In the genomic region with DNA sequence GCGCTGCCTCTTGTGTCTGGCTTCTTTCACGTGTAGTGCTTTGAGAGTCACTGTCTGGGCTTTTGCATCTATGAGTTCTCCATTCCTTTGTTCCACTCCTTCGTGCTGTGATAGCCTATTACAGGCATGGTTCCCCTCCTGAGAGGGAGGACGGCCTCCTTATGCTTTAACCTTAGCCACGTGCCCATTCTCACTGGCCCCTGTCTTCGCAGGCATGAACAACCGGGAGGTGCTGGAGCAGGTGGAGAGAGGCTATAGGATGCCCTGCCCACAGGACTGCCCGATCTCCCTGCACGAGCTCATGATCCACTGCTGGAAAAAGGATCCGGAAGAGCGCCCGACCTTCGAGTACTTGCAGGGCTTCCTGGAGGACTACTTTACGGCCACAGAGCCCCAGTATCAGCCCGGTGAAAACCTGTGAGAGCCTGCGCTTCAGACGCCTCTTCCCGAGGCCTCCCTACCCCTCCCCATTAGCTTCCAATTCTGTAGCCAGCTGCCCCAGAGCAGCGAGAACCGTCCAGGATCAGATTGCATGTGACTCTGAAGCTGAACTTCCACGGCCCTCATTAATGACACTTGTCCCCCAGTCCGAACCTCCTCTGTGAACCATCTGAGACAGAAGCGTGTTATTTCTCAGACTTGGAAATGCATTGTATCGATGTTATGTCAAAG, we compare ENCODE assay signal across 11 mouse cellular contexts. TPM values are rescaled to one million over a fixed set of nuclear protein-coding genes. Genes with fewer than 3 reads are reported as not detected.
A peak's percentile ranks its signal among the peaks of the same experiment; 100 is the strongest.
DNase-seq lines count a peak whose midpoint lies in the region; ATAC-seq lines count a peak whose summit lies in the region.
"Had no signal": no experiment of that assay in that cellular context is flagged by ENCODE, and none has a peak within 500 bp of the region (broad histone marks: within the 10 kb centered on the region; RNA-seq: fewer than 3 reads in every experiment).

No protein-coding gene starts in this region.

- H3K4me3 ChIP-seq in heart, embryonic 13.5 days = no peak overlapping the region
- H3K4me3 ChIP-seq in embryonic facial prominence, embryonic 10.5 days = no peak overlapping the region
- no peak overlapping the region for H3K4me3 ChIP-seq in hindbrain, embryonic 12.5 days
- H3K4me3 ChIP-seq in midbrain, embryonic 14.5 days (replicated peaks; ENCODE audit: low read depth, low read length) = no peak overlapping the region

- H3K36me3 ChIP-seq in heart, embryonic 13.5 days = 0 out of 2 replicates have a peak, but pooled peaks cover 15% of the 10 kb centered on the region
- H3K36me3 ChIP-seq in embryonic facial prominence, embryonic 10.5 days (replicated peaks) = peaks cover 2% of the 10 kb centered on the region; the same call in 1 of the 2 replicates
- H3K36me3 ChIP-seq in hindbrain, embryonic 12.5 days = peaks cover 20% of the 10 kb centered on the region; the same call in 1 of the 2 replicates
- peaks cover 29% of the 10 kb centered on the region for H3K36me3 ChIP-seq in midbrain, embryonic 14.5 days (ENCODE audit: control insufficient read depth, insufficient read depth, low read length)

- H3K4me2 ChIP-seq in heart, embryonic 13.5 days = peak overlapping the region; percentile 42
- no peak overlapping the region for H3K4me2 ChIP-seq in hindbrain, embryonic 12.5 days (replicated peaks)
- no peak overlapping the region for H3K4me2 ChIP-seq in midbrain, embryonic 14.5 days (ENCODE audit: low read length)

- 40% methylated on average over 24 of the region's 24 CpGs for WGBS in heart, embryonic 13.5 days
- 43% methylated on average over 24 of the region's 24 CpGs for WGBS in embryonic facial prominence, embryonic 10.5 days
- WGBS in hindbrain, embryonic 12.5 days = 43% methylated on average over 24 of the region's 24 CpGs
- WGBS in midbrain, embryonic 14.5 days = 35% methylated on average over 24 of the region's 24 CpGs

- no peaks in the 10 kb centered on the region for H3K27me3 ChIP-seq in heart, embryonic 13.5 days (replicated peaks)
- no peaks in the 10 kb centered on the region for H3K27me3 ChIP-seq in embryonic facial prominence, embryonic 10.5 days (replicated peaks; ENCODE audit: low read depth, poor library complexity, severe bottlenecking)
- H3K27me3 ChIP-seq in hindbrain, embryonic 12.5 days = no peaks in the 10 kb centered on the region
- H3K27me3 ChIP-seq in midbrain, embryonic 14.5 days (ENCODE audit: control insufficient read depth, insufficient read depth, low read length) = no peaks in the 10 kb centered on the region

- peak overlapping the region; percentile 64 for H3K9ac ChIP-seq in heart, embryonic 13.5 days
- no peak overlapping the region for H3K9ac ChIP-seq in hindbrain, embryonic 12.5 days
- no peak overlapping the region; the same call in 1 of the 2 replicates for H3K9ac ChIP-seq in midbrain, embryonic 14.5 days (replicated peaks; ENCODE audit: low read length)

- no peak for DNase-seq in heart, postnatal 14 days
- DNase-seq in embryonic facial prominence, embryonic 10.5 days (ENCODE audit: low spot score) = peak; percentile 51
- DNase-seq in midbrain, embryonic 14.5 days = no peak
- DNase-seq in left cerebral cortex, postnatal 4 days = no peak
- DNase-seq in thymus, postnatal 0 days (ENCODE audit: low spot score) = no peak
- no peak for DNase-seq in cerebellum, adult 9-11 months
- DNase-seq: cerebellum, postnatal 14 days; gastrocnemius, postnatal 36 days; lung, postnatal 14 days had no signal

- no peak for ATAC-seq in heart, embryonic 13.5 days (ENCODE audit: extremely low read depth, insufficient number of reproducible peaks, low FRiP score, low TSS enrichment)
- peak; percentile 35; the same call in 1 of the 2 replicates for ATAC-seq in hindbrain, embryonic 12.5 days (ENCODE audit: low FRiP score)
- no peak for ATAC-seq in midbrain, embryonic 14.5 days (ENCODE audit: low FRiP score, low TSS enrichment)

- H3K9me3 ChIP-seq in heart, embryonic 13.5 days = no peaks in the 10 kb centered on the region
- no peaks in the 10 kb centered on the region for H3K9me3 ChIP-seq in embryonic facial prominence, embryonic 10.5 days
- H3K9me3 ChIP-seq in hindbrain, embryonic 12.5 days (replicated peaks) = no peaks in the 10 kb centered on the region
- H3K9me3 ChIP-seq in midbrain, embryonic 14.5 days (ENCODE audit: control insufficient read depth, low read length) = no peaks in the 10 kb centered on the region

- peaks cover 52% of the 10 kb centered on the region for H3K4me1 ChIP-seq in heart, embryonic 13.5 days
- H3K4me1 ChIP-seq in embryonic facial prominence, embryonic 10.5 days = peaks cover 55% of the 10 kb centered on the region
- peaks cover 30% of the 10 kb centered on the region for H3K4me1 ChIP-seq in hindbrain, embryonic 12.5 days
- peaks cover 15% of the 10 kb centered on the region for H3K4me1 ChIP-seq in midbrain, embryonic 14.5 days (ENCODE audit: control insufficient read depth, insufficient read depth, low read length)

- intact Hi-C loops in heart, postnatal 14 days (cut with DNase I) = no loop called here
- intact Hi-C loops in left cerebral cortex, postnatal 4 days (cut with DNase I) = no loop called here

- H3K27ac ChIP-seq in heart, embryonic 13.5 days (replicated peaks) = peak overlapping the region; percentile 24; the same call in 1 of the 2 replicates
- peak overlapping the region; percentile 86 for H3K27ac ChIP-seq in embryonic facial prominence, embryonic 10.5 days (replicated peaks)
- H3K27ac ChIP-seq in hindbrain, embryonic 12.5 days = peak overlapping the region; percentile 72
- H3K27ac ChIP-seq in midbrain, embryonic 14.5 days (replicated peaks; ENCODE audit: low read depth, low read length) = peak overlapping the region; percentile 60

RNA-seq across cellular contexts. Expression of a gene that starts 49.0 kb away (rescaled TPM):
- polyA plus RNA-seq in heart, embryonic 13.5 days (2015; fragmentation: Nextera tagmentation; extraction: Ambion mirVana) = 10.1 and 10.3 TPM in 2 replicates
- 1 to 10 TPM; 5.3 to 6.8 TPM for total RNA-seq in heart, postnatal 14 days (2021)
- 12.9 and 14.8 TPM in 2 replicates for polyA plus RNA-seq in embryonic facial prominence, embryonic 10.5 days (2016; fragmentation: Nextera tagmentation; extraction: Ambion mirVana)
- 5.8 and 7.0 TPM in 2 replicates for polyA plus RNA-seq in hindbrain, embryonic 12.5 days (2016; fragmentation: Nextera tagmentation; extraction: Ambion mirVana)
- polyA plus RNA-seq in midbrain, embryonic 14.5 days (2014; fragmentation: Nextera tagmentation; extraction: Ambion mirVana) = 5.4 and 6.8 TPM in 2 replicates
- 1 to 10 TPM in 1 of 2 experiments, under 1 TPM in 1; 0.52 to 1.5 TPM for total RNA-seq in left cerebral cortex, postnatal 4 days (2021)
- 13.9 and 19.3 TPM in 2 replicates for polyA plus RNA-seq in thymus, postnatal 0 days (2015; fragmentation: Nextera tagmentation; extraction: Ambion mirVana)

Comparison
In these comparisons a context has a peak if more than half of its experiments do, and no peak if none do; other contexts are left out.
1. H3K27ac ChIP-seq: peak in every context shown above with its lines; median percentile 86 in embryonic facial prominence, embryonic 10.5 days; 72 in hindbrain, embryonic 12.5 days; 60 in midbrain, embryonic 14.5 days; 24 in heart, embryonic 13.5 days.